Comparison of ENCODE assay signal across 21 mouse cellular contexts in the genomic region with DNA sequence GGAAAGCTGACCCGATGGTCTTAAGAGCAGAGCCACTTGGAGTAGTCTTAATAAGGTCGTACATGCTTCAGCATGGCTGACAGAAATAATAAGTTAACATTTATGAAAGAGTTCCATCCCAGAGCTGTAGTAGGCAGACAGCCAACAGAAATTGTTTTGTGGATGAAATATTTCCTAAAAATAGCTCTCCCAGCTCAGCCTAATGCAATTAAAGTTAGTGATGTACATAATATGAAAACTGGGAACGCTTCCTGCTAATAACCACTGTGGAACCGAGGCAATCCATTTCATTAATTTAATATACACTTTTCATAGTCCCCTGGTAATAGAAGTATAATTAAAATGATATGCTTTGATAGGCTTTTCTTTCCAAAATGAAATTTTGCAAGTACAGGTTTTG.
A peak's percentile ranks its signal among the peaks of the same experiment; 100 is the strongest.
DNase-seq lines count a peak whose midpoint lies in the region; ATAC-seq and TF ChIP-seq lines count a peak whose summit lies in the region.
"Had no signal": no experiment of that assay in that cellular context is flagged by ENCODE, and none has a peak within 500 bp of the region (broad histone marks: within the 10 kb centered on the region; RNA-seq: fewer than 3 reads in every experiment).

No protein-coding gene starts in this region.

- 0 out of 2 replicates have a peak overlapping the region, but pooled peaks have one; percentile 16 for H3K4me2 ChIP-seq in heart, embryonic 14.5 days (ENCODE audit: low read length)
- H3K4me2 ChIP-seq in heart, embryonic 11.5 days: no peak overlapping the region
- no peak overlapping the region for H3K4me2 ChIP-seq in hindbrain, embryonic 16.5 days (ENCODE audit: low read length)
- no peak overlapping the region for H3K4me2 ChIP-seq in lung, embryonic 14.5 days
- H3K4me2 ChIP-seq: forebrain, embryonic 15.5 days; heart, embryonic 15.5 days; limb, embryonic 13.5 days; midbrain, embryonic 12.5 days; stomach, embryonic 15.5 days had no signal

- TF ChIP-seq POLR2A in lung, adult 2 months (IDR thresholded peaks at IDR 0.05; ENCODE audit: borderline replicate concordance, extremely low read depth, low read depth, low read length): no peak

- ATAC-seq in heart, embryonic 14.5 days (ENCODE audit: insufficient number of reproducible peaks, insufficient read depth, low FRiP score, low read depth): no peak
- ATAC-seq in heart, embryonic 11.5 days (replicated peaks; ENCODE audit: insufficient number of reproducible peaks, low FRiP score, low TSS enrichment): no peak
- peak; percentile 40; the same call in 1 of the 2 replicates for ATAC-seq in hindbrain, embryonic 16.5 days
- no peak for ATAC-seq in lung, embryonic 14.5 days (ENCODE audit: insufficient read depth)
- ATAC-seq: CD4-positive, CD25-positive, alpha-beta regulatory T cell, adult 4 months; forebrain, embryonic 15.5 days had no signal

- WGBS in heart, embryonic 14.5 days: 51% methylated on average over 4 of the region's 4 CpGs
- WGBS in heart, embryonic 11.5 days (ENCODE audit: insufficient replicate concordance): 76% methylated on average over 4 of the region's 4 CpGs
- WGBS in hindbrain, embryonic 16.5 days: 61% methylated on average over 4 of the region's 4 CpGs
- 92% methylated on average over 4 of the region's 4 CpGs for WGBS in hindbrain, embryonic 10.5 days
- WGBS in lung, embryonic 14.5 days: 37% methylated on average over 4 of the region's 4 CpGs
- 65% methylated on average over 4 of the region's 4 CpGs for WGBS in lung, adult 2 months

- TF ChIP-seq CTCF in lung, embryonic 14.5 days (IDR thresholded peaks at IDR 0.05; ENCODE audit: low read depth): no peak
- TF ChIP-seq CTCF in lung, adult 2 months (IDR thresholded peaks at IDR 0.05; ENCODE audit: insufficient read depth, low read length): no peak

- H3K4me1 ChIP-seq in heart, embryonic 14.5 days (ENCODE audit: control insufficient read depth in 2 of 2, insufficient read depth in 2 of 2, low read length in 2 of 2): peaks cover 2 to 6% of the 10 kb centered on the region in 2 experiments
- no peaks in the 10 kb centered on the region for H3K4me1 ChIP-seq in heart, embryonic 11.5 days (ENCODE audit: control insufficient read depth, insufficient read depth, low read length)
- H3K4me1 ChIP-seq in hindbrain, embryonic 16.5 days (ENCODE audit: control insufficient read depth, insufficient read depth, low read depth, low read length): no peaks in the 10 kb centered on the region; the same call in 1 of the 2 replicates
- H3K4me1 ChIP-seq in hindbrain, embryonic 10.5 days (replicated peaks): no peaks in the 10 kb centered on the region
- H3K4me1 ChIP-seq in lung, embryonic 14.5 days (ENCODE audit: insufficient read depth): no peaks in the 10 kb centered on the region
- H3K4me1 ChIP-seq in lung, adult 2 months (ENCODE audit: control insufficient read depth, insufficient read depth, low read length): no peaks in the 10 kb centered on the region
- H3K4me1 ChIP-seq: forebrain, embryonic 15.5 days; midbrain, embryonic 12.5 days; stomach, embryonic 15.5 days had no signal

- no peaks in the 10 kb centered on the region for H3K27me3 ChIP-seq in heart, embryonic 14.5 days (ENCODE audit: control insufficient read depth, insufficient read depth, low read length)
- H3K27me3 ChIP-seq in heart, embryonic 11.5 days (ENCODE audit: control insufficient read depth, insufficient read depth, low read length): no peaks in the 10 kb centered on the region
- H3K27me3 ChIP-seq in hindbrain, embryonic 16.5 days (replicated peaks; ENCODE audit: control insufficient read depth, insufficient read depth, low read length): no peaks in the 10 kb centered on the region
- no peaks in the 10 kb centered on the region for H3K27me3 ChIP-seq in hindbrain, embryonic 10.5 days (ENCODE audit: insufficient read depth, poor library complexity, severe bottlenecking)
- no peaks in the 10 kb centered on the region for H3K27me3 ChIP-seq in lung, embryonic 14.5 days (ENCODE audit: insufficient read depth, low read length)
- H3K27me3 ChIP-seq: forebrain, embryonic 15.5 days; heart, embryonic 15.5 days; limb, embryonic 13.5 days; midbrain, embryonic 12.5 days; stomach, embryonic 15.5 days had no signal

- H3K36me3 ChIP-seq in heart, embryonic 14.5 days (ENCODE audit: control insufficient read depth, insufficient read depth, low read length): no peaks in the 10 kb centered on the region
- H3K36me3 ChIP-seq in heart, embryonic 11.5 days (ENCODE audit: control insufficient read depth, insufficient read depth, low read length): no peaks in the 10 kb centered on the region
- H3K36me3 ChIP-seq in hindbrain, embryonic 16.5 days (ENCODE audit: control insufficient read depth, insufficient read depth, low read length): no peaks in the 10 kb centered on the region
- H3K36me3 ChIP-seq in hindbrain, embryonic 10.5 days: no peaks in the 10 kb centered on the region
- no peaks in the 10 kb centered on the region for H3K36me3 ChIP-seq in lung, embryonic 14.5 days (ENCODE audit: insufficient read depth)
- H3K36me3 ChIP-seq: forebrain, embryonic 15.5 days; heart, embryonic 15.5 days; limb, embryonic 13.5 days; midbrain, embryonic 12.5 days; stomach, embryonic 15.5 days had no signal

- DNase-seq in hindbrain, embryonic 10.5 days (ENCODE audit: low spot score): no peak
- peak; percentile 80 for DNase-seq in lung, embryonic 14.5 days
- DNase-seq in lung, adult 2 months: no peak
- peak; percentile 33 for DNase-seq in Muller cell, postnatal 12 days (ENCODE audit: inconsistent ontology term)
- no peak for DNase-seq in layer of hippocampus, postnatal 14 days (ENCODE audit: low spot score in 2 of 2)
- DNase-seq: adrenal gland, postnatal 25 days; cerebellum, adult 9-10 months; kidney, adult 11 months; kidney, postnatal 36 days; thymus, postnatal 25 days had no signal

- H3K27ac ChIP-seq in heart, embryonic 14.5 days (replicated peaks in 1 of 2; ENCODE audit: control insufficient read depth in 1 of 2, insufficient read depth in 1 of 2, low read depth in 2 of 2, low read length in 2 of 2): peak overlapping the region; percentile 39 to 62; a peak in 1 of 4 replicates
- no peak overlapping the region for H3K27ac ChIP-seq in heart, embryonic 11.5 days (ENCODE audit: low read depth, low read length)
- no peak overlapping the region for H3K27ac ChIP-seq in hindbrain, embryonic 16.5 days (ENCODE audit: low read depth, low read length)
- H3K27ac ChIP-seq in hindbrain, embryonic 10.5 days: no peak overlapping the region
- no peak overlapping the region for H3K27ac ChIP-seq in lung, embryonic 14.5 days (ENCODE audit: low read depth)
- H3K27ac ChIP-seq: forebrain, embryonic 15.5 days; heart, embryonic 15.5 days; limb, embryonic 13.5 days; liver, embryonic 14.5 days; midbrain, embryonic 12.5 days; stomach, embryonic 15.5 days had no signal

- H3K4me3 ChIP-seq in heart, embryonic 14.5 days (ENCODE audit: control insufficient read depth in 1 of 2, insufficient read depth in 1 of 2, low read depth in 1 of 2, low read length in 2 of 2): no peak overlapping the region
- no peak overlapping the region for H3K4me3 ChIP-seq in heart, embryonic 11.5 days (ENCODE audit: low read depth, low read length)
- H3K4me3 ChIP-seq in hindbrain, embryonic 16.5 days (ENCODE audit: low read length): no peak overlapping the region
- H3K4me3 ChIP-seq in hindbrain, embryonic 10.5 days: no peak overlapping the region
- no peak overlapping the region for H3K4me3 ChIP-seq in lung, embryonic 14.5 days (ENCODE audit: low read depth, low read length)
- H3K4me3 ChIP-seq in lung, adult 2 months (replicated peaks; ENCODE audit: extremely low read depth, low read depth, low read length): no peak overlapping the region
- H3K4me3 ChIP-seq: forebrain, embryonic 15.5 days; heart, embryonic 15.5 days; limb, embryonic 13.5 days; midbrain, embryonic 12.5 days; myocyte; stomach, embryonic 15.5 days had no signal

- no peaks in the 10 kb centered on the region for H3K9me3 ChIP-seq in heart, embryonic 14.5 days (ENCODE audit: control insufficient read depth, low read length)
- no peaks in the 10 kb centered on the region for H3K9me3 ChIP-seq in heart, embryonic 11.5 days (replicated peaks; ENCODE audit: control insufficient read depth, low read length)
- H3K9me3 ChIP-seq in hindbrain, embryonic 16.5 days (ENCODE audit: control insufficient read depth, low read length): no peaks in the 10 kb centered on the region
- no peaks in the 10 kb centered on the region for H3K9me3 ChIP-seq in hindbrain, embryonic 10.5 days
- H3K9me3 ChIP-seq in lung, embryonic 14.5 days (ENCODE audit: low read depth, low read length): no peaks in the 10 kb centered on the region
- H3K9me3 ChIP-seq: forebrain, embryonic 15.5 days; heart, embryonic 15.5 days; limb, embryonic 13.5 days; midbrain, embryonic 12.5 days; stomach, embryonic 15.5 days had no signal

- H3K9ac ChIP-seq in heart, embryonic 14.5 days (ENCODE audit: low read length): no peak overlapping the region
- H3K9ac ChIP-seq in heart, embryonic 11.5 days (ENCODE audit: low read depth, low read length): no peak overlapping the region
- no peak overlapping the region for H3K9ac ChIP-seq in hindbrain, embryonic 16.5 days (ENCODE audit: low read depth, low read length)
- H3K9ac ChIP-seq in lung, embryonic 14.5 days: no peak overlapping the region
- H3K9ac ChIP-seq: forebrain, embryonic 15.5 days; heart, embryonic 15.5 days; limb, embryonic 13.5 days; liver, embryonic 14.5 days; midbrain, embryonic 12.5 days; stomach, embryonic 15.5 days had no signal

Comparison
In these comparisons a context has a peak if more than half of its experiments do, and no peak if none do; other contexts are left out.
1. H3K27ac ChIP-seq: peak in heart, embryonic 14.5 days (2 of 2); none in heart, embryonic 11.5 days (single experiment), hindbrain, embryonic 16.5 days (single experiment), hindbrain, embryonic 10.5 days (single experiment) and lung, embryonic 14.5 days (single experiment).
2. DNase-seq: peak in lung, embryonic 14.5 days (single experiment) and Muller cell, postnatal 12 days (single experiment); none in hindbrain, embryonic 10.5 days (single experiment), lung, adult 2 months (single experiment) and layer of hippocampus, postnatal 14 days (0 of 2).